Mouse (Mus musculus) bone marrow, adult 2 months (tissue): ENCODE data around the gene Gcnt7.

ENCODE experiments used
- CTCF ChIP-seq: fragments of 200-500 bp; IDR thresholded peaks from 2 replicates; pipeline ENCODE4 v1.5.1; 2011; ENCODE audit warnings: low read length, control low read depth; ENCODE audit not compliant: control insufficient read depth, insufficient read depth
- POLR2A ChIP-seq: fragments of 200-500 bp; IDR thresholded peaks from 2 replicates; pipeline ENCODE4 v1.6.1; 2011; ENCODE audit warnings: low read depth, mild to moderate bottlenecking, control low read depth, low read length, borderline replicate concordance; ENCODE audit not compliant: control insufficient read depth

- no peak for TF ChIP-seq CTCF
- TF ChIP-seq POLR2A, result no peak
Observed at GRCm38 (mm10) chr2:172430609-172431008, 27.8 kb downstream of the Gcnt7 start.
